Mouse (Mus musculus) stomach, embryonic 14.5 days (tissue): ENCODE measurements around the gene Slc51a. TPM values are rescaled to one million over a fixed set of nuclear protein-coding genes. Genes with fewer than 3 reads are reported as not detected.
"Not testable (repeated sequence)": the region's sequence is repeated elsewhere in the genome, so short reads cannot be mapped to it uniquely, and the experiment has no call there.

Experiments
- ATAC-seq: fragments of 200-750 bp; cut with Nextera tagmentation; 2 replicates; pipeline ENCODE4 v1.8.0; 2017; ENCODE audit warnings: low read depth, moderate TSS enrichment; ENCODE audit not compliant: insufficient number of reproducible peaks, insufficient read depth, low FRiP score
- H3K27ac ChIP-seq: fragments of 300-500 bp; sonication (generic); 2 replicates; pipeline ENCODE4 v1.5.1; 2014; ENCODE audit warnings: mild to moderate bottlenecking, low read length, moderate library complexity, mixed read lengths
- H3K27me3 ChIP-seq: fragments of 300-500 bp; sonication (generic); 2 replicates; pipeline ENCODE4 v1.6.1; 2014; ENCODE audit warnings: low read length, control low read depth, mixed read lengths; ENCODE audit not compliant: control insufficient read depth, insufficient read depth
- H3K36me3 ChIP-seq: fragments of 300-500 bp; sonication (generic); 2 replicates; pipeline ENCODE4 v1.6.1; 2014; ENCODE audit warnings: mild to moderate bottlenecking, control low read depth, low read length, moderate library complexity, mixed read lengths; ENCODE audit not compliant: control insufficient read depth, insufficient read depth
- H3K4me1 ChIP-seq: fragments of 300-500 bp; sonication (generic); 2 replicates; pipeline ENCODE4 v1.6.1; 2014; ENCODE audit warnings: low read length, control low read depth, mixed read lengths; ENCODE audit not compliant: control insufficient read depth, insufficient read depth
- H3K4me2 ChIP-seq: fragments of 300-500 bp; sonication (generic); replicated peaks from 2 replicates; pipeline ENCODE4 v1.6.1; 2014; ENCODE audit warnings: low read depth, low read length, control low read depth
- H3K4me3 ChIP-seq: fragments of 300-500 bp; sonication (generic); 2 replicates; pipeline ENCODE4 v1.5.1; 2014; ENCODE audit warnings: low read depth, low read length, control low read depth
- H3K9ac ChIP-seq: fragments of 300-500 bp; sonication (generic); replicated peaks from 2 replicates; pipeline ENCODE4 v1.6.1; 2014; ENCODE audit warnings: low read depth, mild to moderate bottlenecking, control low read depth, low read length, moderate library complexity, mixed read lengths
- H3K9me3 ChIP-seq: fragments of 300-500 bp; sonication (generic); 2 replicates; pipeline ENCODE4 v1.6.1; 2016; ENCODE audit warnings: low read depth, low read length, control low read depth; ENCODE audit not compliant: control insufficient read depth
- WGBS: fragments of 180-500 bp; shearing (Covaris S2); extraction: QIAGEN DNeasy Blood & Tissue Kit; methylation state at CpG from one replicate; pipeline ENCODE4 v1.1.7; 2014; 5-methylcytosine and 5-hydroxymethylcytosine counted together
- polyA plus RNA-seq: library from polyadenylated mRNA; unstranded; fragments of >200 nt; fragmentation: Nextera tagmentation; extraction: Ambion mirVana; gene quantifications from 2 replicates; pipeline ENCODE4 v1.2.1, GENCODE M21; 2014

The Slc51a gene
- polyA plus RNA-seq, 1 experiment from 2014 or later, result 2.7 TPM

- Histone ChIP-seq H3K27ac (no peak overlapping the region), H3K9ac (no peak overlapping the region), H3K27me3 (no peaks in the 10 kb centered on the region), H3K4me3 (no peak overlapping the region), H3K4me1 (no peaks in the 10 kb centered on the region), H3K36me3 (no peaks in the 10 kb centered on the region), H3K4me2 (no peak overlapping the region), H3K9me3 (no peaks in the 10 kb centered on the region)
- 95% methylated on average over 1 of the region's 1 CpGs for WGBS
- no peak for ATAC-seq
Observed at GRCm38 (mm10) chr16:32456761-32457160, 30.9 kb downstream of the Slc51a start.

DNA sequence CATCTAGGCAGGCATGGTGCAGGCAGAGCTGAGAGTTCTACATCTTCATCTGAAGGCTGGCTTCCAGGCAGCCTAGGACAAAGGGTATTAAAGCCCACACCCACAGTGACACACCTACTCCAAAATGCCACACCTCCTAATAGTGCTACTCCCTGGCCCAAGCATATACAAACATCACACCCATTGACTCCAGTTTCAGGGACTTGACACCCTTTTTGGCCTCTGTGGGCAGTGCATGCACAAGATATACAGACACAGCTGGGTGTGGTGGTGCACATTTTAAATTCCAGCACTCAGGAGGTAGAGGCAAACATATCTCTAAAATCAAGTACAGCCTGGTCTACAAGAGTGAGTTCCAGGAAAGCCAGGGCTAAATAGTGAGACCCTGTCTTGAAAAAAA, 31.6 kb downstream of the Slc51a start:
- no peak overlapping the region for H3K4me2 ChIP-seq
- no peak for ATAC-seq
- H3K4me1 ChIP-seq, result no peaks in the 10 kb centered on the region
- H3K27me3 ChIP-seq, result no peaks in the 10 kb centered on the region
- no peak overlapping the region for H3K27ac ChIP-seq
- H3K9ac ChIP-seq, result no peak overlapping the region
- H3K9me3 ChIP-seq, result no peaks in the 10 kb centered on the region
- H3K36me3 ChIP-seq, result no peaks in the 10 kb centered on the region
- H3K4me3 ChIP-seq, result no peak overlapping the region

DNA sequence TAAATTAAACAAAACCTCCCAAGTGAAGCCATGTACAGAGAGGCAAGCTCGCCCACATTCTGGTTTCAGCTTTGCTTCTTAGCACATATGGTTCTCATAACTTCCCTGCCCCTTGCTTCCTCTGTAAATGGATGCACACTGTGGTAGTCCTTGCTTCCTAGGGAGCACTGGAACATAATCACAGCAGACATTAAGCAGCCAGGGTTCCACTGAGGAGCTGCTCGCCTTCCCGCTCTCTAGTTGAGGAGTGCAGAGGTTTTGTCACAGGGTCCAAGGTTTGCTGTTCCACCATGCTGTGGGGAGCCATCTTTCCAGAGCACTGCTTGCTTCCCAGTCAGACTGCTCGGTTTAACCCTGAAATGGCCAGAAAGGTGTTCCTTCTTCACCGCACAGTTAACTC, 33.0 kb downstream of the Slc51a start:
- no peak overlapping the region for H3K4me3 ChIP-seq
- H3K27ac ChIP-seq, result no peak overlapping the region
- WGBS, result 85% methylated on average over 5 of the region's 5 CpGs
- H3K36me3 ChIP-seq, result no peaks in the 10 kb centered on the region
- ATAC-seq, result no peak
- no peaks in the 10 kb centered on the region for H3K9me3 ChIP-seq
- no peaks in the 10 kb centered on the region for H3K4me1 ChIP-seq
- H3K27me3 ChIP-seq, result no peaks in the 10 kb centered on the region
- H3K4me2 ChIP-seq, result no peak overlapping the region
- no peak overlapping the region for H3K9ac ChIP-seq

GRCm38 (mm10) chr16:32453102-32453501, 34.6 kb downstream of the Slc51a start:
- Histone ChIP-seq H3K4me1 (no peaks in the 10 kb centered on the region), H3K36me3 (no peaks in the 10 kb centered on the region), H3K4me2 (no peak overlapping the region), H3K4me3 (no peak overlapping the region), H3K9me3 (no peaks in the 10 kb centered on the region), H3K27ac (no peak overlapping the region), H3K9ac (no peak overlapping the region), H3K27me3 (no peaks in the 10 kb centered on the region)
- WGBS, result 91% methylated on average over 8 of the region's 8 CpGs
- no peak for ATAC-seq

DNA sequence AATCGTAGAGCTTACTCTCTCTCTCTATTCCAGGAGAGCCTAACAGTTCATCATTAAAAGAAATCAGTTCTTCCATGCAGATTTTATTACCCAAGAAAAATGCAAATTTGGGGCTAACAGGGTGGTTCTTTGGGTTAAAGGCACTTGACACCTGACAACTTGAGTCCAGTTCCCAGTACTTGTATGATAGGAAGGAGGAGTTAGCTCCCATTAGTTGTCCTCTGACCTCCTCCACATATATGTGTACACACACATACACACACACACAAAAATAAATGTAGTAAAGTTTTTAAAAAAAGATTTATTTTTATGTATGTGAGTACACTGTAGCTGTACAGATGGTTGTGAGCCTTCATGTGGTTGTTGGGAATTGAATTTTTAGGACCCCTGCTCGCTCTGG, 37.5 kb downstream of the Slc51a start:
- no peaks in the 10 kb centered on the region for H3K27me3 ChIP-seq
- no peaks in the 10 kb centered on the region for H3K9me3 ChIP-seq
- H3K4me2 ChIP-seq, result no peak overlapping the region
- 88% methylated on average over 2 of the region's 2 CpGs for WGBS
- no peaks in the 10 kb centered on the region for H3K4me1 ChIP-seq
- no peak overlapping the region for H3K9ac ChIP-seq
- H3K27ac ChIP-seq, result no peak overlapping the region
- no peak for ATAC-seq
- H3K4me3 ChIP-seq, result no peak overlapping the region
- no peaks in the 10 kb centered on the region for H3K36me3 ChIP-seq

DNA sequence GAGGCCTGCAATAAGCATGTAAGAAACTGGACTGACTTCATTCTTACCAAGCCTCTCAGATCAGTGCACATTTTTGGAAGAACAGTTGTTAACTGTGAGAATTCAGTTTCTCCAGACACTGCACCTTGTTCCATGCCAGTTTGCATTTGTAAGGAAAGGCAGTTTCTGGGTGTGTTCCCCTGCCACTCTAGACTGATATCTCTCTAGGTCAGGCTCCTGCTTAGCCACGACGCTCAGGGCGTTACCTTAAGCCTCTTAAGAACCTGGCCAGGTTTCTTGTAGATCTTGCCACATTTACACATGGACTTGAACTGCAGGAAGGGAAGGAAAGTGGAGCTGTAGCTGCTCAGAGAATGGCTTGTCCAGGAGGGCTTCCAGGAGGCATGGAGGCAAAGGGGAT, 38.0 kb downstream of the Slc51a start:
- peak; percentile 61; the same call in 1 of the 2 replicates for ATAC-seq
- H3K27ac ChIP-seq, result no peak overlapping the region
- WGBS, result 67% methylated on average over 3 of the region's 3 CpGs

GRCm38 (mm10) chr16:32446563-32447138, 41.0 kb downstream of the Slc51a start:
- Histone ChIP-seq H3K36me3 (no peaks in the 10 kb centered on the region), H3K27ac (no peak overlapping the region), H3K9ac (no peak overlapping the region), H3K4me1 (no peaks in the 10 kb centered on the region), H3K4me3 (no peak overlapping the region), H3K4me2 (no peak overlapping the region), H3K27me3 (no peaks in the 10 kb centered on the region), H3K9me3 (no peaks in the 10 kb centered on the region)
- WGBS, result 82% methylated on average over 2 of the region's 2 CpGs
- ATAC-seq, result no peak

More for the DNA sequence above, 38.0 kb downstream of the Slc51a start:
- Histone ChIP-seq H3K27me3 (no peaks in the 10 kb centered on the region), H3K9me3 (no peaks in the 10 kb centered on the region), H3K4me2 (no peak overlapping the region), H3K4me1 (no peaks in the 10 kb centered on the region), H3K4me3 (no peak overlapping the region), H3K36me3 (no peaks in the 10 kb centered on the region), H3K9ac (no peak overlapping the region)

- Histone ChIP-seq H3K4me2 (no peak overlapping the region), H3K9ac (no peak overlapping the region), H3K9me3 (no peaks in the 10 kb centered on the region), H3K27me3 (no peaks in the 10 kb centered on the region), H3K4me1 (no peaks in the 10 kb centered on the region), H3K4me3 (no peak overlapping the region), H3K36me3 (no peaks in the 10 kb centered on the region), H3K27ac (no peak overlapping the region)
- WGBS, result 79% methylated on average over 1 of the region's 1 CpGs
- ATAC-seq, result no peak
Observed at GRCm38 (mm10) chr16:32445558-32445957, 42.1 kb downstream of the Slc51a start.

- not testable (repeated sequence) for H3K9me3 ChIP-seq, ATAC-seq, H3K4me3 ChIP-seq, H3K9ac ChIP-seq, H3K27ac ChIP-seq, H3K36me3 ChIP-seq, H3K4me1 ChIP-seq, H3K27me3 ChIP-seq, H3K4me2 ChIP-seq
- 85% methylated on average over 3 of the region's 3 CpGs for WGBS
Observed at GRCm38 (mm10) chr16:32444615-32445014, 43.1 kb downstream of the Slc51a start.
